Mouse (Mus musculus) liver, postnatal 0 days (tissue): ENCODE results near the gene Myl6b.

ENCODE experiments used
- CTCF ChIP-seq: sonication (generic); IDR thresholded peaks from 2 replicates; pipeline ENCODE4 v1.5.1; 2016; ENCODE audit warnings: antibody characterized with exemption, low read depth
- EP300 ChIP-seq: IDR thresholded peaks from 2 replicates; pipeline ENCODE4 v1.6.1; 2016; ENCODE audit warnings: antibody characterized with exemption, low read depth, mild to moderate bottlenecking

GRCm38 (mm10) chr10:128524732-128525662 lies 26.5 kb upstream of the Myl6b start:
- TF ChIP-seq CTCF, result no peak
- no peak for TF ChIP-seq EP300
